Mouse (Mus musculus): Measurements from ENCODE around the gene Tas2r125.
"Not testable (repeated sequence)": the region's sequence is repeated elsewhere in the genome, so short reads cannot be mapped to it uniquely, and the experiment has no call there.

Tas2r125 gene

DNA sequence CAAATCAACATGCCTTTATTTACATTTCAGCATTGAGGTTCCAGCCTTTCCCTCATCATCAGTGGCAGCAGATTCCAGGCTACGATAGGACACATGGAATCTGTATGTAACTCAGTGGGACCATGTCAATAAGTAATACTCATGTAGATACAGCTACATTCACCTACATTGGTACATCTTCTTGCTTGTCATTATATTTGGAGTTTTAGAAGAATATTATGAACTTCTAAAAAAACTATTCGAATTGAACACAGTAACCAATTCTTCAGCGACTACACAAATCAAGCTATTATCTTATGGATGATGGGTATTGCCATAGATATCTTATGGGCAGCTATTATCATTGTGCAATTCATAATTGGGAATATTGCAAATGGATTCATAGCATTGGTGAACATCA lies at the start of gene Tas2r125:
Gene Tas2r125, plus strand, starts transcription at position 301 of the 400 bp plus-strand sequence.
- no peak for DNase-seq (ENCODE audit: low spot score in 2 of 2)

- no peak for DNase-seq (ENCODE audit: low spot score in 2 of 2)
Measured at GRCm38 (mm10) chr6:132867708-132868107, 41.7 kb upstream of the Tas2r125 start, which contains the start of gene Tas2r110. Gene Tas2r110, plus strand, starts transcription at chr6:132868008.

DNA sequence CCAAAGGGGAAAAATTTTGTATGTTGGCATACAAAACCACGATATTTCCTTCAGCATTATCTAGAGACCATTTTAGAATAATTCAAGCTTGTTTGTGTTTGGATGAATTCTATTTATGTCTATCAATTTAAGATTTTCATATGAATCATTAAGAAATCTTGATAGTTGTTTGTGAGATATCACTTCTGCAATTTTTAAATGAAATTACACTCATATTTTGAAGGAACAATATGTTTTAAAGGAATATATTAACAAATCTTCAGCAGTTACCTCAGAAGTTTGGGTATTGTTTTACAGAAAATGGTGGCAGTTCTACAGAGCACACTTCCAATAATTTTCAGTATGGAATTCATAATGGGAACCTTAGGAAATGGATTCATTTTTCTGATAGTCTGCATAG lies 16.7 kb upstream of the Tas2r125 start, which contains the start of gene Tas2r113:
Gene Tas2r113, plus strand, starts transcription at position 301 of the 400 bp plus-strand sequence.
- DNase-seq (ENCODE audit: low spot score in 2 of 2): no peak

DNA sequence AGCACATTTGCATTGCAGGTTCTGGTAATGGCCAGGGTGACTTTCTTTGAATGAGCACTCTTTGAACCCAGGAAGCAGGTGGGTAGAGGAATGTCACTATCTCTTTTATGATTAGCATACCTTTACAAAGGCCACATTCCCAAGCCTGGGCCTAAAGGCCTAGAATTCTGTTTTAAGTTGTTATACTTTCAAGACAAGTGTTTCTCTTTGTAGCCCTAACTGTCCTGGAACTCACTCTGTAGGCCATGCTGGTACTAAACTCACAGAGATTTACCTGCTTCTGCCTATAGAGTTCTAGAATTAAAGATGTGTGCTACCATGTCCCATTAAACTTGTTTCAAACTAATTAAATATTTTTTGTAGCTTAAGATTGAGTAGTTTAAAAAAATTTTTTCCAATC lies 31.9 kb downstream of the Tas2r125 start:
- not testable (repeated sequence) for DNase-seq (ENCODE audit: low spot score in 2 of 2)

DNA sequence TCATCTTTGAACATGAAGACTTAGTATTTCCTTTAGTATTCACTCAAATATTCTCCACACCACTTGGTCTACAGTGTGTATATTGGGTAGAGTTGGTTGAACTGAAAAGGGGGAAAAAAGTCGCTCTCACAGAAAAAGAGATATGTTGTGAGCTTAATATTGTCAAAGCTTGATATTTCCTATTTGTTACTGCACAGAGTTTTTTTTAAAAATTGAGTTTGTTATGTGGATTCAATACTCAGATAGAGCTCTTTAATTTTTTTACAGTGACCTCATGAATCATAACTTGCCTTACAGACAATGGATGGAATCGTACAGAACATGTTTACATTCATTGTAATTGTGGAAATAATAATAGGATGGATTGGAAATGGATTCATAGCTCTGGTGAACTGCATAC lies 41.4 kb downstream of the Tas2r125 start, which contains the start of gene Tas2r129:
Gene Tas2r129, plus strand, starts transcription at position 301 of the 400 bp plus-strand sequence.
- DNase-seq (ENCODE audit: low spot score in 2 of 2): no peak

DNA sequence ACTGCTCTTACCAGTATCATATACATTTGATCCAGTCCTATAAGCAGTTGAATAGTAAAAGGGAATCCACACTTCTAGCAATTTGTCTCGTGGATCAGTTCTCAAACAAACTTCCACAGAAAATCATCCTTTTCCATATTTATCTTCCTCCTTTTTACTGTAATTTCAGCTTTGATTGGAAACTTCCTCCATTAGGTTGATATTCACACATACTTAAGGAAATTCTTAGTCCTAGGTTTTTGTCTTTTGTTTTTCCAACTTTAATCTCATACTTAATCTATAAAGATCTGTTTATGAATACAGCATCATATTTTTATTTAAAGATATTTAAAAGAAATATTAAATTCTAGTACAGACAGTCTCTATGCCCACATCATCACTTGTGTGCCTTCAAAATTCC lies 48.4 kb downstream of the Tas2r125 start, which contains the start of gene Tas2r131:
Gene Tas2r131, minus strand, starts transcription at position 101 of the 400 bp plus-strand sequence.
- DNase-seq (ENCODE audit: low spot score in 2 of 2): no peak

Data from frontal cortex, postnatal 14 days (tissue).